Mouse (Mus musculus) cerebellum, adult 2 months (tissue): Measurements from ENCODE around the gene Dyrk3.

Experiments
- CTCF ChIP-seq: fragments of 200-500 bp; IDR thresholded peaks from 2 replicates; pipeline ENCODE4 v1.5.1; 2011; ENCODE audit warnings: low read depth, mild to moderate bottlenecking, control low read depth, low read length, moderate library complexity, borderline replicate concordance; ENCODE audit not compliant: insufficient read depth
- POLR2A ChIP-seq: fragments of 200-500 bp; IDR thresholded peaks from 2 replicates; pipeline ENCODE4 v1.6.1; 2011; ENCODE audit warnings: low read length, control low read depth, borderline replicate concordance; ENCODE audit not compliant: insufficient read depth

DNA sequence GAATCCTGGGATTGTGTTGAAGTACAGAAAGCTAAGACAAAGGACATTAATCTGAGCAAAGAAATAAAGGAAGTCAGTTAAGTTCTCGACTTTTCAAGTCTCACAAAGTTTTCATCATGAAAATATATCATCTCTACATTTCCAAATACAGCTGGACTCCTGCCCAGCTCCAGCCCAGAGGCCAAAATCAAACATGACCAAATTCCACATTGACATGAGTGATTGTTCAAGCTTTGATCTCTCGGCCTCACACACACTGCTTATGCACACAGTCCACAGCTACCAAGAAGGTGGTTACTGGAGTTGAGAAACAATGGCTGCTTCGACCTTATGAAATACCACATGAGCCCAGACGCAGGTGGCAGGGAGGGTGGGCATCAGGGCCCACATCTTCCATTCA lies 54.5 kb downstream of the Dyrk3 start:
- TF ChIP-seq CTCF = no peak
- TF ChIP-seq POLR2A = no peak
